Mouse (Mus musculus): ENCODE data around the gene Cdkl2.

GRCm38 (mm10) chr5:91959096-91959495 is 84.6 kb downstream of the Cdkl2 start:
- TF ChIP-seq ZC3H11A (IDR thresholded peaks at IDR 0.05; ENCODE audit: low read depth, low read length), result no peak
- TF ChIP-seq CTCF (conservative IDR thresholded peaks at IDR 0.05 in 1 of 2, IDR thresholded peaks at IDR 0.05 in 1 of 2; ENCODE audit: low read depth in 2 of 2, low read length in 2 of 2), result no peak
- no peak for TF ChIP-seq USF1 (IDR thresholded peaks at IDR 0.05; ENCODE audit: low read depth, low read length)
- TF ChIP-seq E2F4 (IDR thresholded peaks at IDR 0.05; ENCODE audit: insufficient replicate concordance, low read depth, low read length), result no peak
